Comparison of ENCODE assay signal across 8 mouse cellular contexts in the genomic region with DNA sequence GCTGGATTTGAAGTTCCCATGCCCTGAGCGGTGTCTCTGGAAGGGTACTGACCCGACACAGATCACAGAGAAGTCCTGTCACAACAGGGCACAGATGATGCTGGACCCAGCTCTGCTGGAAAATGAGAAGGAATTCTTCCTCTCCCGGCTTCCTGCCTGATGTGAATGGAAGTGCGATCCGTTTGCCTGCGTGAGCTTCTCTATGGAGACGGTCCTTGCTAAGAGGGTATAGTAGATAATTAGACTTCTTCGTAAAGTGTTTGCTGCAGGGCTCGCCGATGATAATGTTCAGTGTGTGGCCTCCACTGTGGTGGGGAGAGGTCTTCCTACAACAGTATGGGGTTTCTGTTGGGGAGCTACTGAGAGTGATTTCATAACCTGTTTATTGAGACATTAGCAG.
A peak's percentile ranks its signal among the peaks of the same experiment; 100 is the strongest.
DNase-seq lines count a peak whose midpoint lies in the region; ATAC-seq and TF ChIP-seq lines count a peak whose summit lies in the region.

No protein-coding gene starts in this region.

- WGBS in hindbrain, embryonic 10.5 days = 47% methylated on average over 10 of the region's 10 CpGs
- 53% methylated on average over 10 of the region's 10 CpGs for WGBS in hindbrain, embryonic 12.5 days
- WGBS in embryonic facial prominence, embryonic 12.5 days = 7% methylated on average over 10 of the region's 10 CpGs
- WGBS in heart, postnatal 0 days = 18% methylated on average over 10 of the region's 10 CpGs

- TF ChIP-seq POLR2A in myocyte (IDR thresholded peaks at IDR 0.05; ENCODE audit: insufficient read length, low read depth) = no peak

- H3K4me3 ChIP-seq in hindbrain, embryonic 10.5 days = no peak overlapping the region
- H3K4me3 ChIP-seq in hindbrain, embryonic 12.5 days = no peak overlapping the region
- 0 out of 2 replicates have a peak overlapping the region, but pooled peaks have one; percentile 12 for H3K4me3 ChIP-seq in embryonic facial prominence, embryonic 12.5 days
- H3K4me3 ChIP-seq in heart, postnatal 0 days (ENCODE audit: low read depth, low read length) = peak overlapping the region; percentile 46
- no peak overlapping the region for H3K4me3 ChIP-seq in myocyte

- no peak for TF ChIP-seq EP300 in heart, postnatal 0 days (IDR thresholded peaks at IDR 0.05; ENCODE audit: low read depth)

- peak; percentile 17 for DNase-seq in hindbrain, embryonic 10.5 days (ENCODE audit: low spot score)
- peak; percentile 26 for DNase-seq in heart, postnatal 0 days (ENCODE audit: low spot score)
- no peak for DNase-seq in thymus, postnatal 36 days
- DNase-seq in adrenal gland, adult 18-20 months (ENCODE audit: low spot score in 2 of 2) = no peak
- DNase-seq in gastrocnemius, postnatal 36 days = no peak

- peaks cover 3% of the 10 kb centered on the region; the same call in 1 of the 2 replicates for H3K9me3 ChIP-seq in hindbrain, embryonic 10.5 days
- H3K9me3 ChIP-seq in hindbrain, embryonic 12.5 days (replicated peaks) = no peaks in the 10 kb centered on the region
- no peaks in the 10 kb centered on the region for H3K9me3 ChIP-seq in embryonic facial prominence, embryonic 12.5 days
- H3K9me3 ChIP-seq in heart, postnatal 0 days (replicated peaks; ENCODE audit: control insufficient read depth, low read length) = no peaks in the 10 kb centered on the region

- H3K27me3 ChIP-seq in hindbrain, embryonic 10.5 days (ENCODE audit: insufficient read depth, poor library complexity, severe bottlenecking) = no peaks in the 10 kb centered on the region
- H3K27me3 ChIP-seq in hindbrain, embryonic 12.5 days = no peaks in the 10 kb centered on the region
- no peaks in the 10 kb centered on the region for H3K27me3 ChIP-seq in embryonic facial prominence, embryonic 12.5 days
- no peaks in the 10 kb centered on the region for H3K27me3 ChIP-seq in heart, postnatal 0 days (ENCODE audit: control insufficient read depth, insufficient read depth, low read length)
- H3K27me3 ChIP-seq in myocyte (ENCODE audit: control insufficient read depth, insufficient read depth, insufficient read length) = no peaks in the 10 kb centered on the region

- H3K27ac ChIP-seq in hindbrain, embryonic 10.5 days = peak overlapping the region; percentile 29; the same call in 1 of the 2 replicates
- H3K27ac ChIP-seq in hindbrain, embryonic 12.5 days = no peak overlapping the region
- no peak overlapping the region for H3K27ac ChIP-seq in embryonic facial prominence, embryonic 12.5 days
- peak overlapping the region; percentile 79 for H3K27ac ChIP-seq in heart, postnatal 0 days (ENCODE audit: low read depth)

- ATAC-seq in hindbrain, embryonic 12.5 days (ENCODE audit: low FRiP score) = no peak
- ATAC-seq in embryonic facial prominence, embryonic 12.5 days (ENCODE audit: insufficient number of reproducible peaks, insufficient read depth, low FRiP score, low TSS enrichment) = 0 out of 2 replicates have a peak, but pooled peaks have one; percentile 53
- ATAC-seq in heart, postnatal 0 days (ENCODE audit: insufficient read depth, low read depth) = no peak

- no peak overlapping the region for H3K9ac ChIP-seq in hindbrain, embryonic 12.5 days
- no peak overlapping the region for H3K9ac ChIP-seq in embryonic facial prominence, embryonic 12.5 days
- H3K9ac ChIP-seq in heart, postnatal 0 days (replicated peaks; ENCODE audit: low read depth, low read length) = peak overlapping the region; percentile 59

- H3K4me1 ChIP-seq in hindbrain, embryonic 10.5 days (replicated peaks) = peaks cover 26% of the 10 kb centered on the region
- peaks cover 26% of the 10 kb centered on the region for H3K4me1 ChIP-seq in hindbrain, embryonic 12.5 days
- peaks cover 27% of the 10 kb centered on the region for H3K4me1 ChIP-seq in embryonic facial prominence, embryonic 12.5 days
- H3K4me1 ChIP-seq in heart, postnatal 0 days (ENCODE audit: control insufficient read depth, insufficient read depth) = peaks cover 15% of the 10 kb centered on the region

- no peak for TF ChIP-seq CTCF in heart, postnatal 0 days (IDR thresholded peaks at IDR 0.05; ENCODE audit: low read depth)

- H3K4me2 ChIP-seq in hindbrain, embryonic 12.5 days (replicated peaks) = no peak overlapping the region; the same call in 1 of the 2 replicates
- H3K4me2 ChIP-seq in embryonic facial prominence, embryonic 12.5 days (replicated peaks) = peak overlapping the region; percentile 51
- H3K4me2 ChIP-seq in heart, postnatal 0 days (ENCODE audit: low read depth, low read length) = peak overlapping the region; percentile 64
- peak overlapping the region; percentile 49 for H3K4me2 ChIP-seq in myocyte (ENCODE audit: low read depth)

- H3K36me3 ChIP-seq in hindbrain, embryonic 10.5 days = no peaks in the 10 kb centered on the region
- no peaks in the 10 kb centered on the region for H3K36me3 ChIP-seq in hindbrain, embryonic 12.5 days
- H3K36me3 ChIP-seq in embryonic facial prominence, embryonic 12.5 days = no peaks in the 10 kb centered on the region
- H3K36me3 ChIP-seq in heart, postnatal 0 days (replicated peaks; ENCODE audit: control insufficient read depth, insufficient read depth, low read length) = no peaks in the 10 kb centered on the region
- H3K36me3 ChIP-seq in myocyte (ENCODE audit: control insufficient read depth, insufficient read depth) = no peaks in the 10 kb centered on the region

- no peak overlapping the region for H3ac ChIP-seq in myocyte (ENCODE audit: control insufficient read depth, insufficient read length)

- no peaks in the 10 kb centered on the region for H3K79me2 ChIP-seq in myocyte (ENCODE audit: control insufficient read depth, insufficient read depth)

- intact Hi-C loops in gastrocnemius, postnatal 36 days (cut with DNase I) = no loop called here

TF ChIP-seq in myocyte, 11 proteins besides CTCF, POLR2A, EP300 and RAD21:
- TF ChIP-seq USF1 (IDR thresholded peaks at IDR 0.05; ENCODE audit: low read depth) (no peak), CEBPB (IDR thresholded peaks at IDR 0.05; ENCODE audit: insufficient read depth, poor library complexity, severe bottlenecking) (no peak), REST (IDR thresholded peaks at IDR 0.05; ENCODE audit: insufficient read depth, insufficient read length) (no peak), MYOD1 (IDR thresholded peaks at IDR 0.05; ENCODE audit: control insufficient read depth in 1 of 3, insufficient read length in 2 of 3, low read depth in 2 of 3) (no peak), E2F4 (IDR thresholded peaks at IDR 0.05; ENCODE audit: insufficient read depth) (no peak), TCF12 (IDR thresholded peaks at IDR 0.05; ENCODE audit: insufficient read depth, poor library complexity, severe bottlenecking) (no peak), TCF3 (IDR thresholded peaks at IDR 0.05; ENCODE audit: insufficient read length, low read depth) (no peak), SRF (IDR thresholded peaks at IDR 0.05; ENCODE audit: control insufficient read depth, insufficient read length, low read depth) (no peak), MYOG (IDR thresholded peaks at IDR 0.05; ENCODE audit: control insufficient read depth in 1 of 3, insufficient read depth in 1 of 3, insufficient read length in 2 of 3, low read depth in 2 of 3) (no peak), POLR2AphosphoS2 (IDR thresholded peaks at IDR 0.05; ENCODE audit: insufficient read length, low read depth) (no peak), MAX (IDR thresholded peaks at IDR 0.05; ENCODE audit: low read depth) (no peak)

Comparison
In these comparisons a context has a peak if more than half of its experiments do, and no peak if none do; other contexts are left out.
1. H3K27ac ChIP-seq: peak in hindbrain, embryonic 10.5 days (single experiment) and heart, postnatal 0 days (single experiment); none in hindbrain, embryonic 12.5 days (single experiment) and embryonic facial prominence, embryonic 12.5 days (single experiment).
2. DNase-seq: peak in hindbrain, embryonic 10.5 days (single experiment) and heart, postnatal 0 days (single experiment); none in thymus, postnatal 36 days (0 of 2), adrenal gland, adult 18-20 months (0 of 2) and gastrocnemius, postnatal 36 days (0 of 2).
3. H3K4me3 ChIP-seq: peak in embryonic facial prominence, embryonic 12.5 days (single experiment) and heart, postnatal 0 days (single experiment); none in hindbrain, embryonic 10.5 days (single experiment), hindbrain, embryonic 12.5 days (single experiment) and myocyte (single experiment).